Mouse (Mus musculus): ENCODE results near the gene Cdk13. TPM values are rescaled to one million over a fixed set of nuclear protein-coding genes. Genes with fewer than 3 reads are reported as not detected.

Gene Cdk13
- polyA plus RNA-seq, 1 experiment from 2014 or later: 20.8 TPM

GRCm38 (mm10) chr13:17727922-17728321 lies 77.0 kb downstream of the Cdk13 start:
- H3K27ac ChIP-seq: no peak overlapping the region
- peaks cover 15% of the 10 kb centered on the region for H3K36me3 ChIP-seq

GRCm38 (mm10) chr13:17717357-17717756 lies 87.5 kb downstream of the Cdk13 start:
- H3K27ac ChIP-seq: no peak overlapping the region
- no peaks in the 10 kb centered on the region for H3K9me3 ChIP-seq
- no peak overlapping the region for H3K4me2 ChIP-seq
- no peaks in the 10 kb centered on the region for H3K27me3 ChIP-seq
- H3K36me3 ChIP-seq: peaks cover 32% of the 10 kb centered on the region
- H3K4me3 ChIP-seq: no peak overlapping the region
- WGBS: 92% methylated on average over 1 of the region's 1 CpGs
- ATAC-seq (ENCODE audit: low FRiP score): no peak
- no peaks in the 10 kb centered on the region for H3K4me1 ChIP-seq (replicated peaks)
- H3K9ac ChIP-seq: no peak overlapping the region

More at GRCm38 (mm10) chr13:17727922-17728321, 77.0 kb downstream of the Cdk13 start:
- no peaks in the 10 kb centered on the region for H3K4me1 ChIP-seq (replicated peaks)
- no peak for ATAC-seq (ENCODE audit: low FRiP score)
- 94% methylated on average over 4 of the region's 4 CpGs for WGBS
- no peak overlapping the region for H3K4me3 ChIP-seq
- no peaks in the 10 kb centered on the region for H3K9me3 ChIP-seq
- no peak overlapping the region for H3K4me2 ChIP-seq
- no peak overlapping the region for H3K9ac ChIP-seq
- H3K27me3 ChIP-seq: no peaks in the 10 kb centered on the region

- peak; percentile 36; the same call in 1 of the 2 replicates for ATAC-seq (ENCODE audit: low FRiP score)
- Histone ChIP-seq H3K36me3 (no peaks in the 10 kb centered on the region), H3K4me3 (no peak overlapping the region), H3K4me2 (no peak overlapping the region), H3K27ac (no peak overlapping the region), H3K27me3 (no peaks in the 10 kb centered on the region), H3K9ac (no peak overlapping the region), H3K4me1 (replicated peaks) (no peaks in the 10 kb centered on the region; the same call in 1 of the 2 replicates), H3K9me3 (no peaks in the 10 kb centered on the region)
- 80% methylated on average over 5 of the region's 5 CpGs for WGBS
These were observed 96.0 kb downstream of the Cdk13 start for GRCm38 (mm10) chr13:17708784-17709311.

- H3K36me3 ChIP-seq: no peaks in the 10 kb centered on the region
- WGBS: 93% methylated on average over 6 of the region's 6 CpGs
- ATAC-seq (ENCODE audit: low FRiP score): no peak
These were observed 99.6 kb downstream of the Cdk13 start for GRCm38 (mm10) chr13:17705188-17705826.

GRCm38 (mm10) chr13:17702311-17702710 lies 102.6 kb downstream of the Cdk13 start:
- Histone ChIP-seq H3K9me3 (no peaks in the 10 kb centered on the region), H3K27me3 (no peaks in the 10 kb centered on the region), H3K4me1 (replicated peaks) (peaks cover 4% of the 10 kb centered on the region), H3K4me3 (no peak overlapping the region), H3K9ac (no peak overlapping the region), H3K36me3 (no peaks in the 10 kb centered on the region), H3K27ac (no peak overlapping the region), H3K4me2 (no peak overlapping the region)
- ATAC-seq (ENCODE audit: low FRiP score): no peak

More at GRCm38 (mm10) chr13:17705188-17705826, 99.6 kb downstream of the Cdk13 start:
- no peaks in the 10 kb centered on the region; the same call in 1 of the 2 replicates for H3K4me1 ChIP-seq (replicated peaks)
- no peaks in the 10 kb centered on the region for H3K27me3 ChIP-seq
- H3K9me3 ChIP-seq: no peaks in the 10 kb centered on the region
- H3K9ac ChIP-seq: no peak overlapping the region
- H3K27ac ChIP-seq: no peak overlapping the region
- no peak overlapping the region for H3K4me2 ChIP-seq
- H3K4me3 ChIP-seq: no peak overlapping the region

- Histone ChIP-seq H3K36me3 (no peaks in the 10 kb centered on the region), H3K27me3 (no peaks in the 10 kb centered on the region)
- no peak for ATAC-seq (ENCODE audit: low FRiP score)
These were observed 103.6 kb downstream of the Cdk13 start for GRCm38 (mm10) chr13:17701322-17701721.

GRCm38 (mm10) chr13:17700090-17700715 lies 104.7 kb downstream of the Cdk13 start:
- WGBS: 82% methylated on average over 3 of the region's 3 CpGs
- ATAC-seq (ENCODE audit: low FRiP score): no peak
- no peak overlapping the region for H3K4me2 ChIP-seq

More at GRCm38 (mm10) chr13:17701322-17701721, 103.6 kb downstream of the Cdk13 start:
- H3K27ac ChIP-seq: no peak overlapping the region
- H3K4me2 ChIP-seq: no peak overlapping the region
- peaks cover 7% of the 10 kb centered on the region for H3K4me1 ChIP-seq (replicated peaks)
- no peaks in the 10 kb centered on the region for H3K9me3 ChIP-seq
- H3K9ac ChIP-seq: no peak overlapping the region
- H3K4me3 ChIP-seq: no peak overlapping the region

GRCm38 (mm10) chr13:17695898-17696580 lies 108.9 kb downstream of the Cdk13 start:
- Histone ChIP-seq H3K9ac (peak overlapping the region; percentile 93), H3K4me3 (peak overlapping the region; percentile 79), H3K4me1 (replicated peaks) (peaks cover 12% of the 10 kb centered on the region), H3K9me3 (no peaks in the 10 kb centered on the region), H3K36me3 (no peaks in the 10 kb centered on the region), H3K27me3 (no peaks in the 10 kb centered on the region), H3K4me2 (peak overlapping the region; percentile 74), H3K27ac (peak overlapping the region; percentile 95)
- WGBS: 15% methylated on average over 7 of the region's 7 CpGs
- no peak for ATAC-seq (ENCODE audit: low FRiP score)

More at GRCm38 (mm10) chr13:17700090-17700715, 104.7 kb downstream of the Cdk13 start:
- H3K27ac ChIP-seq: no peak overlapping the region
- H3K27me3 ChIP-seq: no peaks in the 10 kb centered on the region
- H3K9me3 ChIP-seq: no peaks in the 10 kb centered on the region
- H3K4me1 ChIP-seq (replicated peaks): peaks cover 12% of the 10 kb centered on the region
- no peaks in the 10 kb centered on the region for H3K36me3 ChIP-seq
- no peak overlapping the region for H3K4me3 ChIP-seq
- no peak overlapping the region for H3K9ac ChIP-seq

GRCm38 (mm10) chr13:17694911-17695699 lies 109.8 kb downstream of the Cdk13 start, which contains the start of the genes Mplkip and Sugct:
Gene Mplkip, plus strand, starts transcription at chr13:17695192.
Gene Sugct, minus strand, starts transcription at chr13:17695553.
- no peaks in the 10 kb centered on the region for H3K36me3 ChIP-seq
- H3K4me2 ChIP-seq: peak within 1 kb of the TSS; percentile 74
- under 1% methylated on average over 61 of the region's 66 CpGs for WGBS
- peak within 1 kb of the TSS; percentile 79 for H3K4me3 ChIP-seq
- no peaks in the 10 kb centered on the region for H3K9me3 ChIP-seq
- peak within 1 kb of the TSS; percentile 93 for H3K9ac ChIP-seq
- peaks cover 12% of the 10 kb centered on the region for H3K4me1 ChIP-seq (replicated peaks)
- H3K27me3 ChIP-seq: no peaks in the 10 kb centered on the region
- peak within 1 kb of the TSS; percentile 95 for H3K27ac ChIP-seq
- peak; percentile 100 for ATAC-seq (ENCODE audit: low FRiP score)

- H3K36me3 ChIP-seq: no peaks in the 10 kb centered on the region
- WGBS: 0% methylated on average over 25 of the region's 25 CpGs
- H3K4me1 ChIP-seq (replicated peaks): peaks cover 12% of the 10 kb centered on the region
- no peaks in the 10 kb centered on the region for H3K9me3 ChIP-seq
- peak overlapping the region; percentile 78 for H3K9ac ChIP-seq
- H3K4me2 ChIP-seq: peak overlapping the region; percentile 62
- H3K4me3 ChIP-seq: peak overlapping the region; percentile 79
- ATAC-seq (ENCODE audit: low FRiP score): peak; percentile 85
- H3K27ac ChIP-seq: peak overlapping the region; percentile 95
- H3K27me3 ChIP-seq: no peaks in the 10 kb centered on the region
These were observed 110.5 kb downstream of the Cdk13 start for GRCm38 (mm10) chr13:17694414-17694813.

- H3K4me1 ChIP-seq (replicated peaks): peaks cover 12% of the 10 kb centered on the region
- no peaks in the 10 kb centered on the region for H3K36me3 ChIP-seq
- WGBS: 70% methylated on average over 5 of the region's 5 CpGs
- H3K27me3 ChIP-seq: no peaks in the 10 kb centered on the region
- no peak for ATAC-seq (ENCODE audit: low FRiP score)
- H3K27ac ChIP-seq: no peak overlapping the region
- peak overlapping the region; percentile 62 for H3K4me2 ChIP-seq
- H3K9ac ChIP-seq: no peak overlapping the region
- H3K9me3 ChIP-seq: no peaks in the 10 kb centered on the region
- peak overlapping the region; percentile 79 for H3K4me3 ChIP-seq
These were observed 111.1 kb downstream of the Cdk13 start for GRCm38 (mm10) chr13:17693816-17694215.
